Mouse (Mus musculus) cerebellum, adult 11 months (tissue): ENCODE data around the gene Tmco1.

Experiments used
- DNase-seq: peaks from one replicate; pipeline ENCODE4 v3.0.0; 2022

Gene Tmco1

DNA sequence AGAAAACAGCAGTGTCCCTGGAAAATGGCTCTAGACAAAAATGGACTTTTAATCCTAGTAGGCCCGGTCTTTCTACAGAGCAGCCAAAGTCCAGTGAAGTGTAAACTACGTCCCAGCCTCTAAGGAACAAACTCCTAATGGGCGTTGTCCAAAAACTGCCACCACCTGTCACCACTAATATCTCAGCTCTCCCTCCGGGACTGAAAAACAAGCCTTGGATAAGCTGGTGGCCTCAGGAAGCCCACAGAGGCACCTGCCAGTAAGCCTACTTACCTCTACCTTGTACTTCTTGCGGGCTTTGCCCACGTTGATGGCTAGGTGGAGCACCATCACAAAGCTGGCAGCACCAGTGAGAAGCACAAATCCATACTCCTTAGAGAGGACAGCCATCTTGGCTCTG, 69.8 kb downstream of the Tmco1 start:
- no peak for DNase-seq

- no peak for DNase-seq
Measured at GRCm38 (mm10) chr1:167379751-167380150, 71.6 kb downstream of the Tmco1 start.

- no peak for DNase-seq
Measured at GRCm38 (mm10) chr1:167380223-167380622, 72.0 kb downstream of the Tmco1 start.

- DNase-seq = no peak
Measured at GRCm38 (mm10) chr1:167381050-167382015, 73.2 kb downstream of the Tmco1 start.

DNA sequence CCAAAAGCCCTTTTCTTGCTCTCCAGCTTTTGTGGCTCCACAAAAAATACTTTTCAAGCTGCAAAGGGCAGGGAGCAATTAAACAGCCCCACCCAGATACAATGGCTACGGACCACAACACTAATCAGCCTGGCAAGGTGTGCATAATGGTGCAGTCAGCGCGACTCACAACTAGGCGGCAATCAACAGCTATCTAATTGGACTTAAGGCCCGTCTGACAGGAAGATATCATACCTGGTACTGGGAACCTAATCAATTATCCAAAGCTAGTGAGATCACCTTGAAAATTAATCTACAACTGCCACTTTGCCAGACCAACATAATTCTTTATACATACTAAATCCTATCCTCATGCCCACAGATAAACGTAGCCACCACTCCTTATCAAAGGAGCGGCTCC, 74.1 kb downstream of the Tmco1 start:
- DNase-seq = no peak

DNA sequence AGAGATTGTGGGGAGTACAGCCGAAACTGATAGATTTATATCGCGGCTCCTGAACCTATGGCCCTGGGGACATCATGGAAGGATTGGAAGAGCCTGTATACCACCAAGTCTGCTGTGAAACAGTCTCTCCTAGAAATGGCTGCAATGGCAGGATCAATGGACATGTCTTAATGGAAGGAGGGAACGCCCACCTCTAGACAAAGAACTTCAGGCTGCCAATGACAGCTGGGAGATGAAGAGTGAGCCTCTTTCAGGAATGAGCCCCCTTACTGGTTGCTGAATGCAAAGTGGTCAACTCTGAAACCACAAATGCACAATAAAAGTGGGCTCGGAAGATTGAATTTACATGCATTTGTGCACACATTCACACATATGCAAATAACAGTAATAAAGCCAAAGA, 74.6 kb downstream of the Tmco1 start:
- no peak for DNase-seq

GRCm38 (mm10) chr1:167383178-167383577, 75.0 kb downstream of the Tmco1 start:
- no peak for DNase-seq
